Mouse (Mus musculus): ENCODE measurements around the gene 1600014C23Rik.

GRCm38 (mm10) chr17:45772566-45772965 lies 38.9 kb upstream of the 1600014C23Rik start:
- no peak for TF ChIP-seq CTCF (IDR thresholded peaks at IDR 0.05)
- TF ChIP-seq EP300 (IDR thresholded peaks at IDR 0.05), result no peak

Measured in lung, postnatal 0 days (tissue).